Mouse (Mus musculus) left cerebral cortex, postnatal 10 days (tissue): ENCODE data around the gene Lpcat2b. TPM values are rescaled to one million over a fixed set of nuclear protein-coding genes. Genes with fewer than 3 reads are reported as not detected.
A peak's percentile ranks its signal among the peaks of the same experiment; 100 is the strongest.
"Not testable (repeated sequence)": the region's sequence is repeated elsewhere in the genome, so short reads cannot be mapped to it uniquely, and the experiment has no call there.

Experiments used
- DNase-seq, 2 experiments: peaks; one replicate each; pipeline ENCODE4 v3.0.0; 2021 to 2022; ENCODE audit warnings: low spot score in 2 of 2, mixed read lengths in 1 of 2; ENCODE audit errors: extremely low spot score in 1 of 2
- intact Hi-C: fragments of 180-260 bp; cut with DNase I; formaldehyde crosslinking; loops from one replicate; pipeline ENCODE4 v1.15.1; 2025
- total RNA-seq, 2 experiments: library from RNA; stranded (reverse); gene quantifications; 2 replicates each; pipeline ENCODE4 v1.2.3; 2021

Lpcat2b gene
- total RNA-seq, result under 1 TPM in 1 of 2 experiments, not detected in 1; 0.19 TPM

GRCm38 (mm10) chr5:107431249-107431648, at the start of gene Lpcat2b:
Gene Lpcat2b, plus strand, starts transcription at chr5:107431549.
- DNase-seq, result no peak
- intact Hi-C loops, result no loop called here

GRCm38 (mm10) chr5:107386448-107386847, 44.9 kb upstream of the Lpcat2b start:
- DNase-seq, intact Hi-C loops: not testable (repeated sequence)

- DNase-seq, result no peak
- intact Hi-C loops, result no loop called here
Observed at GRCm38 (mm10) chr5:107387788-107388187, 43.6 kb upstream of the Lpcat2b start.

GRCm38 (mm10) chr5:107389373-107389772, 42.0 kb upstream of the Lpcat2b start:
- intact Hi-C loops, result no loop called here
- no peak for DNase-seq

- intact Hi-C loops, result no loop called here
- DNase-seq, result no peak
Observed at GRCm38 (mm10) chr5:107394437-107394836, 36.9 kb upstream of the Lpcat2b start.

- intact Hi-C loops, result no loop called here
- DNase-seq, result no peak
Observed at GRCm38 (mm10) chr5:107402436-107402835, 28.9 kb upstream of the Lpcat2b start, which contains the start of gene Ephx4. Gene Ephx4, plus strand, starts transcription at chr5:107402736.

DNA sequence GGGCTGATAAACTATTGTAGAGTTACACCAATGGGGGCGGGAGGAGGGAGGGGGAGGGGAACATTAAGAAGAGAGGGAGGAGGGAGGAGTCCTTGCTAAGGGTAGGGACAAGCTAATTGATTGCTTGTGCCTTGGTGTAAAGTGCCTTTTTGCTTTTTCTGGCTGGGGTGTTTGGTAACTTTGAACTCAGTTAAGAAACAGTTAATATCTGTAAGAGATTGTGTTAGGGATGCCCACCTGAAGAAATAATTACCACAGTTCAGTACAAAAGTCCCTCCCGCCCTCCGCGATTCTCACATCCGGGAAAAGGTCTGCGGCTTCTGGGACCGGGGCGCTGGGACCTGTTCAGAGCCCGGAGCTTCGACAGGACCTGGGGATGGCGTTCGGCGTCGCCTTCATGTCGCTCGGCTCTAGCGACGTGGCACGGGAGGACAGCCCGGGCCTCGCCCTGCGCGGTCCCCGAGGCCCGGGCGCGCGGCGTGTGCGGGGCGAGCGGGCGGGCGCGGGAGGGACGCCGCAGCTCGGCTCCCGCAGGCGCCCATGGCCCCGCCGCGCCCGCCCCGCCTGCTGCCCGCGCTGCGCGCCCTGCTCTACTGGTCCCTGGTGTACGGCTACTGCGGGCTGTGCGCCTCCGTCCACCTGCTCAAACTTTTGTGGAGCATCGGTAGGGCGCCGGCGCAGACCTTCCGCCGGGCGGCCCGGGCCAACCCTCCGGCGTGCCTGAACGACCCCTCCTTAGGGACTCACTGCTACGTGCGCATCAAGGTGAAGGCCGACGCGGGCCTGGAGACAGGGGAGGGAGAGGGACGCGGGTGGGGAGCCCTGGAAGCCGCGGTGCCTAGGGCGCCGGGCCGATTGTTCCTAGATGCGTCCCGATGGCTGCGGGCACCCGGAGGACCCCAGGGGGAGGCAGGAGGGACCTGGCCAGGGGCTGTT, 28.1 kb upstream of the Lpcat2b start:
- peak in 1 of 2 experiments; percentile 55 for DNase-seq
- intact Hi-C loops, result no loop called here

DNA sequence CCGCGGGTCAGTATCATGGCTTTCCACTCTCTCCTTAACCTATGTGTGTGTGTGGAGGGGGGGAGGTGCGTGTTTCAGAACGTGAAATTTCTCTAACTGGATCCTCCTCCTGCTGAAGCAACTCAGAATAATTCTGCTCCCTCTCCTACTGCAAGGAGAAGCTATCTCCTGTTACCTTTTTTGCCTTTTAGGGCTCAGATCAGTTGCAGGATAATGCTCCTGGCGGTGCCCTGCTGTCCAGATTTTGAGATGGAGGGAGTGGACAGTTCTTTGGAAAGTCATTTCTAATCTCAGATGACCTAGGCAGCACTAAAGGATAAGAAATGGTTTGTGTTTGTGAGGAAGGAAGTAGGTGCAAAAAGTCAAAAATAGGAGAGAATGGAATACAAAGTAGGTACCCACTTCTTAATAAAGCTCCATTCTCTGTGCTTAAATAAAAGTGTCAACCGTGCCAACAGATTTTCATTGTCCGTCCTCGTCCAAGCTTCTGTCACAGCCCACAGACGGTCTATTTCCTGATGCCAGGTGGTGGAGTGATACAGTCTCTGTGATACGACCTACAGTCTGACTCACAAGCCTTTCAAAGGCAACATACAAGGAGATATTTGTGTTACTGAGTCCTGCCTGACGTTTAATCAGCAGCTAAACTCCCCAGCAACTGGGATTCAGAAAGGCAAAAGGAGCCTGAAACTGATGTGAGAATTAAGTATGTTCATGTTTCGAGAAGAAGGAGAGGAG, 27.2 kb upstream of the Lpcat2b start:
- no peak for DNase-seq
- intact Hi-C loops, result no loop called here

DNA sequence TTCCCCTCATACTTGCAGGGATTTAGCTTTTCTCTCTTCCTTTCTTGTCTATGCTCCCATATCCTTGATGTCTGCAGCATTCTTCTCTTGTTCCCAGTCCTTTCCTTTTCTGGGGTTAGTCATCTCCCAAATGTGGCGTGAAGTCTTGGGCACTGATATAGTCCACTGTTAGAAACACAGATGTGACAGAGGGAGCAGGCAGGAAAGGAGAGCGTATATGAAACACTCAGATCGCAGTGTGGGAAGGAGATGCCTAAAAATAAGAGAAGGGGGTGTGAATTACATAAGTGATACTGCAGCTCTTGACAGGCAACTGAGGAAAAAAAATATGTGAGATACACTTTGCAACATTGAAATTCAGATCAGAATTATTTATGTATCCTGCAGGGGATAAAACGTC, 26.0 kb upstream of the Lpcat2b start:
- intact Hi-C loops, result no loop called here
- peak in 1 of 2 experiments; percentile 60 for DNase-seq

- no peak for DNase-seq
- intact Hi-C loops, result no loop called here
Observed at GRCm38 (mm10) chr5:107410305-107410704, 21.0 kb upstream of the Lpcat2b start.

- no peak for DNase-seq
- intact Hi-C loops, result no loop called here
Observed at GRCm38 (mm10) chr5:107411326-107411725, 20.0 kb upstream of the Lpcat2b start.

DNA sequence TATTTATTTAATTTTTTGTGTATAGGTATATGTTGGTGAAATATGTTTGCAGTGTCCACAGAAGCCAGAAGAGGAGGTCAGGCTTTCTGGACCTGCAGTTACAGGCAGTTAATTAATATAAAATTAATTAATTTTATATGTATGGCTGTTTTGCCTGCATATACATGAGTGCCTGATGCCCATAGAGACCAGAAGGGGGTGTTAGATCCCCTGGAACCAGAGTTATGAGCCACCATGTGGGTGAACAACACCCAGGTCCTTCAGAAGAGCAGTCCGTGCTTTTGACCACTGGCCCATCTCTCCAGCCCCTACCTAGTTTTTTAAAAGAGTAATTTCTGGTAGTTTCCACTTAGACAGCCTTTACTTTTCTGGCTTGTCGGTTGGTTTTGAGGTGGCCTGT, 19.1 kb upstream of the Lpcat2b start:
- intact Hi-C loops, result no loop called here
- no peak for DNase-seq

DNA sequence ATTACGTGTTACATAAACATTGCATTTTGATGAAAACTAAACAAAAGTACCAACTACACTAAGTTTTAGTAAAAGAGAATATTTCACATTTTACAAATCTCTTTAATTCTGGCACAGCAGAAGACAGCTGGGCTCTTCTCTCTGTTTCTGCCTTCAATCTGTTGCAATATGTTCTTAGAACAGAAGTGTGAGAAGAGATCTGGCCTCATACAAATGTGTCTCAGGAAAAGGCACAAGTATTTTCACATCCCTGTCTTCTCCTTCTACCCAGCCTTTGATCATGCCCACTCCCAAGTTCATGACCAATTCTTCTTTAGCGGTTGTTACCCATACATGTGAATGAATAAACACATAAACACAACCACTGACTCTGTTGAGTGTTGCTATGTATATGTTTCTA, 16.3 kb upstream of the Lpcat2b start:
- intact Hi-C loops, result no loop called here
- DNase-seq, result no peak

DNA sequence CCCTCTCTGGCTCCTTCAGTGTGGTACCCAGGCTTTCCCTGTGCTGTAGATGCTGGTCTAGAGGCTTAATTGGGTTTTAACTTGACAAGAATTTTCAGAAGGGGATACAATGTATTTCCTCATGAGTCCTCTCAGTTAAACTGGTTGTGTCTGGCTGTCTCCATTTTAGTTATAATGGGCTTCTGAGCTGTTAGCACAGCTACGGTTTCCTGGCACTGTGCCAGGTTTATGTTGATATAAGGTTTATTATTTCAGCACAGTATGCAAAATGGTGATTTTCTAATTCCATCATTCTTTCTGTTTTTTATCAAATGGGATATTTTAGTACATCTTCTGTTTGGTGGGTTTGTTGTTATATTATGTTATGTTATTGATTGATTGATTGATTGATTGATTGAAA, 9.7 kb upstream of the Lpcat2b start:
- intact Hi-C loops, result no loop called here

DNA sequence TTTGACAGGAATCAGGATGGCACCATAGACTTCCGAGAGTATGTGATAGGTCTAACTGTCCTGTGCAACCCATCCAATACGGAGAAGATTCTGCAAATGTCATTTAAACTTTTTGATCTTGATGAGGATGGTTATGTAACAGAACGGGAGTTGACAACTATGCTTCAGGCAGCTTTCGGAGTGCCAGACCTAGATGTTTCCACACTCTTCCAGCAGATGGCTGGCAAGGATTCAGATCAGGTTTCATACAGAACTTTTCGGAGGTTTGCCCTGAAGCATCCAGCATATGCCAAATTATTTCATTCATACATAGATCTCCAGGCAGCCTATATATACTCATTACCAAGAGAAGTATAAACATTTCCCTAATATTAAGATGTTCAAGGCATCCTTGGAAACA, 2.7 kb downstream of the Lpcat2b start:
- intact Hi-C loops, result no loop called here
- no peak for DNase-seq

More for the DNA sequence above, 9.7 kb upstream of the Lpcat2b start:
- DNase-seq, result no peak

DNA sequence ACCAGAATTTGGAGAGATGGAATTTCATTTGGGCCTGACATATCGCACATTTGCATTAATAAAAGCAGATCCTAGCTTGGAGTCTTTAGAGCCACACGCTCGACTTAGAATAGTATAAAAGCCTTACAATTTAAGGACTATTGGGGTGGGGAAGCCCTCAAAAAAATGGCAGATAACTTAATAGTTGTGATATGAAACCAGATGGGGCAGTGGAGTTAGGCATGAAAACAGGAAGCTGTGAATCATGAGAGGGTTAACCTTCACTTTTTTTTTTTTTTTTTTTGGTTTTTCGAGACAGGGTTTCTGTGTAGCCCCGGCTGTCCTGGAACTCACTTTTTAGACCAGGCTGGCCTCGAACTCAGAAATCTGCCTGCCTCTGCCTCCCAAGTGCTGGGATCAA, 4.8 kb downstream of the Lpcat2b start:
- intact Hi-C loops, result no loop called here
- DNase-seq, result no peak

- intact Hi-C loops, result no loop called here
- DNase-seq, result no peak
Observed at GRCm38 (mm10) chr5:107436587-107437209, 5.3 kb downstream of the Lpcat2b start.

- intact Hi-C loops, result no loop called here
- DNase-seq, result peak; percentile 87 to 96
Observed at GRCm38 (mm10) chr5:107437464-107438281, 6.3 kb downstream of the Lpcat2b start, which contains the start of gene Btbd8. Gene Btbd8, plus strand, starts transcription at chr5:107437997.

DNA sequence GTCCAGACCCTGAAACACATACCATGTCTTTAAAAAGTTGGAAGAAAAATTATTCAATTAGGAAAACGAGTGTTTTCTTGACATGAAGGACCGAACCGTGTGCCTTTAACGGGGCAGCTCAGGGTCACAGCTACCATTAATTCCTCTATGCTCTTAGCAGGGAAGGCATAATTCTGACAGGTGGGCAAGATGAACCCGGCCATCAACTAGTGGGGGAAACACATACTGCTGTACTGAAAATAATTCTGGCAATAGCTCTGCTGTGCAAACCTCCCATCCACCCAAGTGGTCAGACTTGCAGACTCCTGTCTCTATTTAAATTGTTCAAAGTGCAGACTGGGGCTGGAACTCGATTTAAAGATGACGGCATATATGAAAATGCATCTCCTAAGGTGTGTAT, 7.0 kb downstream of the Lpcat2b start:
- DNase-seq, result no peak
- intact Hi-C loops, result no loop called here
